Mouse (Mus musculus) kidney, postnatal 4 days (tissue): ENCODE data around the gene Slc16a3.

ENCODE experiments used
- DNase-seq, 2 experiments: peaks; one replicate each; pipeline ENCODE4 v3.0.0; 2021; ENCODE audit warnings: mixed read lengths in 2 of 2

Slc16a3 gene

GRCm38 (mm10) chr11:120979711-120980426, 31.6 kb downstream of the Slc16a3 start:
- no peak for DNase-seq

- peak in 1 of 2 experiments; percentile 49 for DNase-seq
Measured at GRCm38 (mm10) chr11:120980427-120981035, 32.3 kb downstream of the Slc16a3 start.

GRCm38 (mm10) chr11:120981661-120982060, 33.4 kb downstream of the Slc16a3 start:
- no peak for DNase-seq

- DNase-seq = no peak
Measured at GRCm38 (mm10) chr11:120982459-120982858, 34.2 kb downstream of the Slc16a3 start.

- DNase-seq = no peak
Measured at GRCm38 (mm10) chr11:120984448-120985330, 36.4 kb downstream of the Slc16a3 start.

GRCm38 (mm10) chr11:120987608-120988007, 39.3 kb downstream of the Slc16a3 start:
- DNase-seq = peak in 1 of 2 experiments; percentile 29

GRCm38 (mm10) chr11:120988410-120988809, 40.1 kb downstream of the Slc16a3 start:
- no peak for DNase-seq

- no peak for DNase-seq
Measured at GRCm38 (mm10) chr11:120989523-120989922, 41.2 kb downstream of the Slc16a3 start.

GRCm38 (mm10) chr11:120990126-120990781, 42.0 kb downstream of the Slc16a3 start:
- peak; percentile 65 to 76 for DNase-seq

- peak; percentile 100 for DNase-seq
Measured at GRCm38 (mm10) chr11:120990951-120991526, 42.8 kb downstream of the Slc16a3 start, which contains the start of gene Csnk1d. Gene Csnk1d (minus strand): TSS chr11:120991330.

- no peak for DNase-seq
Measured at GRCm38 (mm10) chr11:120991791-120992190, 43.5 kb downstream of the Slc16a3 start.

- no peak for DNase-seq
Measured at GRCm38 (mm10) chr11:120993080-120993479, 44.8 kb downstream of the Slc16a3 start.

- DNase-seq = no peak
Measured at GRCm38 (mm10) chr11:120993586-120993985, 45.3 kb downstream of the Slc16a3 start.

- no peak for DNase-seq
Measured at GRCm38 (mm10) chr11:120994741-120995140, 46.5 kb downstream of the Slc16a3 start.

GRCm38 (mm10) chr11:121001966-121002365, 53.7 kb downstream of the Slc16a3 start:
- DNase-seq = peak in 1 of 2 experiments; percentile 31

GRCm38 (mm10) chr11:121004281-121004680, 56.0 kb downstream of the Slc16a3 start:
- no peak for DNase-seq

- no peak for DNase-seq
Measured at GRCm38 (mm10) chr11:121006184-121006583, 57.9 kb downstream of the Slc16a3 start.

- no peak for DNase-seq
Measured at GRCm38 (mm10) chr11:121010044-121010755, 61.9 kb downstream of the Slc16a3 start.
